Mouse (Mus musculus) megakaryocyte, embryonic 14.5 days (primary cell): ENCODE measurements around the gene Slc22a15. TPM values are rescaled to one million over a fixed set of nuclear protein-coding genes. Genes with fewer than 3 reads are reported as not detected.

Experiments used
- H3K27me3 ChIP-seq: replicated peaks from 2 replicates; pipeline ENCODE3; 2012; ENCODE audit warnings: inconsistent platforms
- H3K36me3 ChIP-seq: replicated peaks from 2 replicates; pipeline ENCODE3; 2012; ENCODE audit warnings: low read length, inconsistent platforms, mixed read lengths
- H3K4me1 ChIP-seq: 2 replicates; pipeline ENCODE4 v1.6.1; 2012; ENCODE audit warnings: inconsistent platforms
- H3K4me3 ChIP-seq: replicated peaks from 2 replicates; pipeline ENCODE3; 2012; ENCODE audit warnings: moderate library complexity, mild to moderate bottlenecking, inconsistent platforms
- H3K9me3 ChIP-seq: 2 replicates; pipeline ENCODE4 v1.6.1; 2012; ENCODE audit warnings: inconsistent platforms
- FLI1 ChIP-seq: IDR thresholded peaks from 2 replicates; pipeline ENCODE4 v1.6.1; 2012; ENCODE audit warnings: low read length, inconsistent platforms, mixed read lengths
- GATA1 ChIP-seq: IDR thresholded peaks from 3 replicates; pipeline ENCODE4 v1.6.1; 2012; ENCODE audit warnings: mixed read lengths, low read length, inconsistent platforms, borderline replicate concordance
- polyA plus RNA-seq: library from polyadenylated mRNA; stranded (reverse); fragments of >175 nt; gene quantifications from 2 replicates; pipeline ENCODE4 v1.2.3, GENCODE M21; 2012; ENCODE audit warnings: low replicate concordance; ENCODE audit not compliant: insufficient read depth

The Slc22a15 gene
- polyA plus RNA-seq, result 1.4 and 2.4 TPM in 2 replicates

DNA sequence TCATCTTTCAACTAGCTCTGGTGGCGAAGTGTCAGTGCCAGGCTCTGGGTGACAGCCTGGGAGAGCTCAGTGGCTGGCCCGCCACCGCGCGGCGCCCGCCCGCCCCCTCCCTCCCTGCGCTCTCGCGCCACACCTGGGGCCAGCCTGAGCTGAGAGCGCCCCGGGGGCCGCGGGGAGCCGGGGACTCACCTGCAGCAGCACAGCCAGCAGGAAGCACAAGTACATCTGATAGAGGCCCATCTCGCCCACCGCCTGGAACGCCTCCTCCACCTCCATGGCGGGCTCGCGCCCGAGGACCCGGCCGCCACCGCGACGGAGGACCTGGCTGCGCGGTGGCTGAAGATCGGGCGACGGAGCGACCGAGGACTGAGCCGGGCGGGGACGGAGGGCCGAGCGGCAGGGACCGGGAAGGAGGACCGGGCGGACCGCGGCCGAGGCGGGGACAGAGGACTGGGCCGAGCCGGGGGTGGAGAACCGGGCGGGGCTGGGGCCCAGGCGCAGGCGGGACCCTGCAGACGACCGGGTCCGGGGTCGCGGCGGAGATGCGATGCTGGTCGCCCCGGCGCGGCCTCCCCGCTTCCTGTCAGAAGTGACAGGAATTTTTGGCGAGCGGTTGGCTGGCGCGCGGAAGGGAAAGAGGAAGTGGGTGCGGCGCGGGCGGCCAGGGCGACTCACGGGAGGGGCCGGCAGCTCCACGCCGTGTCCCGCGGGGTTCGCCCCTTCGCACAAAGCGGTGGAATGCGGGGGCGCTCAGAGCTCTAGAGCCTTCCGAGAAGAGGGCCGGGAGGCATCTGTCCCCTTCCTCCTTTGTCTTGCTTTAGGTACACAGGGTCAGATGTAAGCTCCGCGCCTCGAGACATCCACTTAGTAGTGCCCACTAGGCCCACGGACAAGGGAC is at the start of gene Slc22a15:
Gene Slc22a15 (minus strand): TSS at position 611 of the 898 bp plus-strand sequence.
- Histone ChIP-seq H3K4me3 (peak within 1 kb of the TSS; percentile 94), H3K9me3 (no peaks in the 10 kb centered on the region), H3K27me3 (peaks cover 12% of the 10 kb centered on the region), H3K4me1 (peaks cover 28% of the 10 kb centered on the region), H3K36me3 (no peaks in the 10 kb centered on the region)
- TF ChIP-seq GATA1 (no peak), FLI1 (no peak)

DNA sequence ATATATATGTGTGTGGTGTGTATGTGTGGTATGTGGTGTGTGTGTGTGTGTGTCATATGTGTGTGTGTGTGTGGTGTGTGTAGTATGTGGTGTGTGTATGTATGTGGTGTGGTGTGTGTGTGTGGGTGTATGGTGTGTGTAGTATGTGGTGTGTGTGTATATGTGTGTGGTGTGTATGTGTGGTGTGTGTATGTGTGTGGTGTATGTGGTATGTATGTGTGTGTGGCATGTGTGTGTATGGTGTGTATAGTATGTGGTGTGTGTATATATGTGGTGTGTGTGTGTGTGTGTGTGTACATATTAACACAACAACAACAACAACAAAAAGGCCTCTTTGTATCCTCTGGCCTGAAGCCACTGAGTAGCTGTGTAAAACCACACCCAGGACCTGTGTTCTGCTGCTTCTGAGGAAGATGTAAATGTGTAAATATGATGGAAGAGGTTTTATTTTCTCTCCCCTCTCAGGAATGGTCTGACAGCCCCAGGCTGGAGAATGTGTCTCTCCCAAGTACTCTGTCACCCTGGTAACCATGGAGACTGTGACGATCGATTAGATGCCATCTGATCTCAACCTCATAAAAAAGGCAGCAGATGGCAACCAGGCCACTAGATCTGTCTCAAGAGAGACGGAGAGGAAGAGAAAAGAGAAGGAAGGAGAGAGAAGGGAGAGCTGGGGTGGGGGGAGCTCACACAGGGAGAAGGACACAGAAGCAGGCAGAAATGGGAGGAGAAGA is 42.7 kb upstream of the Slc22a15 start:
- Histone ChIP-seq H3K4me1 (no peaks in the 10 kb centered on the region), H3K36me3 (no peaks in the 10 kb centered on the region), H3K4me3 (no peak overlapping the region), H3K27me3 (no peaks in the 10 kb centered on the region), H3K9me3 (no peaks in the 10 kb centered on the region)
- TF ChIP-seq GATA1 (peak; percentile 14; the same call in 1 of the 3 replicates), FLI1 (no peak)

DNA sequence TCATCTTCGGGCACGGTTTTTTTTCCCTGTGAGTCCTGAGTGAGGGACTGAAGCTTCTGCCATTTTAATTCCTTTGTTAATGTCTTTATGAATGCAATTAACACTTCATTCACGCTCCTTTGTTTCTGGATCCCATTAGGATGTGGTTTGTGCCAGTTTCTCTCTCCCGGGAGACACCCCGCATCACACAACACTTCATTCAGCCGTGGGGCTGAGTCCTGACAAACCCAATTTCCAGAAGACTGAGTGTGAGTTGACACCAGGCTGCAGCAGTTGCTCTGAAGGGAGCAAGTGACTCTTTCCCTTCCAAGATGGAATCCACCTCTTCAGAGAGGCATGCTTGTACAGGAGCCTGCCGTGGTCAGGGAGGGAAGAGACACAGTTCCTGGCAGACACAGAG is 40.1 kb upstream of the Slc22a15 start:
- Histone ChIP-seq H3K4me3 (no peak overlapping the region), H3K36me3 (no peaks in the 10 kb centered on the region), H3K9me3 (no peaks in the 10 kb centered on the region), H3K27me3 (no peaks in the 10 kb centered on the region), H3K4me1 (no peaks in the 10 kb centered on the region)
- no peak for TF ChIP-seq GATA1
- no peak for TF ChIP-seq FLI1

DNA sequence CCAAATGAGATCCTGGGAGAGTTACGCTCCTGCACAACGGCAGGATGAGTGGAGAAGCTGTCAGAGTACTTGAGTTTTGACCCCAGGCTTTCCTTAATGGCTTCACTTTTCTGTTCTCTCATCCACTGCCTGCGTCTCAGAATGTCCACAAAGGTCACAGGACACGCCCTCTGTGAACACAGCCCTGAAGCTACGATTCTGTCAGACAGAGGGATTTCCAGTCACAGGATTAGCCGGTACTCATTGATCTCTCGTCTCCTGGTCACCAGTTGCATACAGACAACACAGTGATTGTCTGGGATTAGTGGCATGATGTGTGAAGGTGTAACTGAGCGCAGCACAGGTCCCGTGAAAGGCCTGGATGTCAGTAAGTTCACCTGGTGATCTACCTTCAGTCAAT is 39.2 kb upstream of the Slc22a15 start:
- no peaks in the 10 kb centered on the region for H3K27me3 ChIP-seq
- no peaks in the 10 kb centered on the region for H3K9me3 ChIP-seq
- no peaks in the 10 kb centered on the region for H3K36me3 ChIP-seq
- H3K4me1 ChIP-seq, result no peaks in the 10 kb centered on the region
- no peak for TF ChIP-seq FLI1
- no peak for TF ChIP-seq GATA1
- H3K4me3 ChIP-seq, result no peak overlapping the region

DNA sequence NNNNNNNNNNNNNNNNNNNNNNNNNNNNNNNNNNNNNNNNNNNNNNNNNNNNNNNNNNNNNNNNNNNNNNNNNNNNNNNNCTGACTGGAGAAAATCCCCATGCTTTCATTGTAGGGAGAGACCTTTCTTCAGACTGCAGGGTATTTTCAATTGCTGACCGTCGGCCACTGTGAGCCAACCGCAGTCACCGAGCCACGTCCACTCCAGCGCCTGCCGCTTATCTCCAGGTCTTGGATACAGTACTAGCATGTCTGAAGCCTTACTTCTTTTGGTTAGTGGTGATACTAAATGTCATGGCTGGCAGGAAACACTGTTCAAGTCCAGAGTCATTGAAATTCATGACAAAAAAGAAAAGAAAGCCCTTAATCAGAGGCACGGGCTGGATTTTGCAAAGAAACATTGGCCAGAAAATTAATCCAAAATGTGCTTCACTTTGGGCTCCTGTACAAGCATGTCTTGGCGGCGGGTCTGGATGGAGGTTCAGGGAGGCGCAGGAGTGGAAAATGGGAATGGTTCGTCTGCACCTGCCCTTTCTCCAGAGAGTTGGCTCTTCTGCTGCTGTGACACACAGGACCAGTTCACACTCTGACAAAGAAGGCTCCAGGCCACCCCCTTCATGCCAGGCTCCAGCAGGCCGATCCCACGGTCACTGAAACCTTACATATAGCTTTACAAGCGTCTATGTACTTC is 37.0 kb upstream of the Slc22a15 start:
- H3K4me3 ChIP-seq, result no peak overlapping the region
- H3K4me1 ChIP-seq, result no peaks in the 10 kb centered on the region
- no peaks in the 10 kb centered on the region for H3K27me3 ChIP-seq
- H3K36me3 ChIP-seq, result no peaks in the 10 kb centered on the region
- no peak for TF ChIP-seq GATA1
- no peak for TF ChIP-seq FLI1
- H3K9me3 ChIP-seq, result no peaks in the 10 kb centered on the region

DNA sequence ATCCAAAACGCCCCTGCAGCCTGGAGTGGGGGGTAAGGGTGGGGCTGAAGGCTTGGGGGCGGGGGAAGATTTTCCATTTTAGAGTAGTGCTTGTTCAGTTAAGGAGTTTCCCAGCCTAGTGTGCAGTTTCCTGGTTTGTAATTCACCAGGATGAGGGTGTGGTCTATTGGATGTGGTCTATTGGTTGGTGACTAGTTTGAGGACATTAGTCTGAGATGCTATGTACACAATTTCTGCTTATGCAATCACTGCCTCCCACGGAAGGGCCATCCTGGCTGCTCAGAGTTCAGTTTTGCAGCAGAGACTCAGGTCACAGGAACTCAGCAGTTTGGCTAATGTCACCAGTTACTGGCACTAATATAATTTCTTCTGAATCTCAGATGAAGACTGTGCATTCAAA is 33.8 kb upstream of the Slc22a15 start:
- no peaks in the 10 kb centered on the region for H3K27me3 ChIP-seq
- H3K4me3 ChIP-seq, result no peak overlapping the region
- H3K36me3 ChIP-seq, result no peaks in the 10 kb centered on the region
- H3K4me1 ChIP-seq, result no peaks in the 10 kb centered on the region
- no peak for TF ChIP-seq GATA1
- TF ChIP-seq FLI1, result no peak
- H3K9me3 ChIP-seq, result no peaks in the 10 kb centered on the region

DNA sequence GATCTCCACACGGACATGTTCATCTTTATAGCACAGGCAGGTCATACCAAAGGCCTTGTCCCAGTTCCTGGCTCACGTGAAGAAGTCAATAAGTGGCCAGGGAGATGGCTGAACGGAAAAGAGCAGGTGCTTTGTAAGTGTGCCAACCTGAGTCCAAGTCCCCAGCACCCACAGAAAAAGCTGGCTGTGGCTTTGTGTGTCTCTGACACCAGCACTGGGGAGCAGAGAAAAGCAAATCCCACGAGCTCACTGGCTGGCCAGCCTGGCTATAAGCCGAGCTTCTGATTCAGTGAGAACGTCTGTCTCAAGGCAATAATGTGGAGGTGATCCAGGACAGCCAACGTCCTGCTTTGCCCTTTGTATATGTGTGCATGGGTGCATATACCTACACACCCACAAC is 29.3 kb upstream of the Slc22a15 start:
- TF ChIP-seq FLI1, result no peak
- TF ChIP-seq GATA1, result no peak
- H3K36me3 ChIP-seq, result no peaks in the 10 kb centered on the region
- no peak overlapping the region for H3K4me3 ChIP-seq
- H3K4me1 ChIP-seq, result no peaks in the 10 kb centered on the region
- no peaks in the 10 kb centered on the region for H3K9me3 ChIP-seq
- peaks cover 5% of the 10 kb centered on the region for H3K27me3 ChIP-seq

DNA sequence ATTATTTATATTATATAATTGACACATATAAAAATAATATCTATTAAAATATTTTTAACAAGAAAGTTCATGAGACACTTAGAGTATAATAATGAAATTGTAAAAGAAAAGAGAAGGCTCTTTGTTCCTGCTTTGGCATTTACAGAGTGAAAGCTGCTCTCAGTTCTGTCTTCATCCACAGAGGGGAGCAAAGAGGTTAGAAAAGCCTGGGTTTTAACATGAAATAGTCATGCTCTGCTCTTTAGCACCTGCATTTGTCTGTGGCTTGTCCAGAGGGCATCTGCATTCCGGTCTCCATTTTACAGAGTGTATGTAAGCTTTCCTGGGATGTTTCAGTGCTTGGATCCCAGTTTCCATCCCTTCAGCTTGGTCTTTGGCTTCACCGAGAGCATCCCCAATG is 28.3 kb upstream of the Slc22a15 start:
- H3K9me3 ChIP-seq, result no peaks in the 10 kb centered on the region
- no peak overlapping the region for H3K4me3 ChIP-seq
- H3K36me3 ChIP-seq, result no peaks in the 10 kb centered on the region
- no peaks in the 10 kb centered on the region for H3K4me1 ChIP-seq
- TF ChIP-seq GATA1 (no peak), FLI1 (no peak)
- H3K27me3 ChIP-seq, result peaks cover 5% of the 10 kb centered on the region

DNA sequence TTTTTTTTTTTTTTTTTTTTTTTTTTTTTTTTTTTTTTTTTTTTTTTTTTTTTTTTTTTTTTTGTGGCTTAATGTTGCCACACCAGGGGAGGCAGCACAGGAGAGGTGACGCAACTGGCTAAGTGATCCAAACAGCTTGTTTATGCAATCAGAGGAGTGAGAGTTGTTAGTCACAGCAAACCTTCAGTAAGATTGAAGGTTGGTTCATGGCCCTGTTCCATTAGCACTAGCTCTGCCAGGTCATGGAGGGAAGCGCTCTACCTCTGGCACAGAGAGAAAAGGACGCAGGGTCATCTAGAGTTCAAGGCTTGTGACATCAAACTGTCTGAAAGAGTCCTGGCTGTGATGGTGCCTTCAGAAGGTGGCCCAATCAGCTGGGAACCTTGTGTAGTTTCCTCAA is 24.3 kb upstream of the Slc22a15 start:
- Histone ChIP-seq H3K27me3 (peaks cover 10% of the 10 kb centered on the region), H3K9me3 (peaks cover 5% of the 10 kb centered on the region), H3K4me1 (no peaks in the 10 kb centered on the region), H3K4me3 (no peak overlapping the region), H3K36me3 (no peaks in the 10 kb centered on the region)
- TF ChIP-seq FLI1 (no peak), GATA1 (no peak)

DNA sequence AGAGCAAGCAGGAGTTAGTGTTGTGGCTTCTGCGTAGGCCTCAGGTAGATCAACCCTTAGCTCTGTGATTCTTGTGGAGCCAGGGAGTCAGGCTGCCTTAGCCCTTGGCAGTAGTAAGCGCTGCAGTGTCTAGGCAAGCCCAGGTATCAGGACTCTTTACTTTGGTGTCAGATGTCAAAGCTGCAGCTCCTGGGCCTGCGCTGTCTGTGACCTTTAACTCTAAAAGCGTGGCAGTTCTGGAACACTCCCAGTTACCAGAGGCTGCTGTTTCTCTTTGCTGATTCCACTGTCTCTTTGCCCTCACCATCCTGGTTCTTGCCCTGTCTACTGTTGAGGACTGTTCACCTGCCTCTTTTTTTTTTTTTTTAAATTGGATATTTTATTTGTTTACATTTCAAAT is 23.0 kb upstream of the Slc22a15 start:
- Histone ChIP-seq H3K4me3 (no peak overlapping the region), H3K36me3 (no peaks in the 10 kb centered on the region), H3K9me3 (peaks cover 12% of the 10 kb centered on the region), H3K27me3 (peaks cover 13% of the 10 kb centered on the region), H3K4me1 (no peaks in the 10 kb centered on the region)
- TF ChIP-seq FLI1, result no peak
- TF ChIP-seq GATA1, result no peak
